Mouse (Mus musculus) heart, embryonic 12.5 days (tissue): ENCODE measurements around the gene Eefsec. TPM values are rescaled to one million over a fixed set of nuclear protein-coding genes. Genes with fewer than 3 reads are reported as not detected.

ENCODE experiments used
- ATAC-seq: fragments of 200-750 bp; cut with Nextera tagmentation; 2 replicates; pipeline ENCODE4 v1.8.0; 2017; ENCODE audit warnings: moderate TSS enrichment, moderate library complexity; ENCODE audit not compliant: insufficient number of reproducible peaks, low FRiP score
- H3K27ac ChIP-seq: fragments of 300-500 bp; sonication (generic); 2 replicates; pipeline ENCODE4 v1.5.1; 2016; ENCODE audit warnings: mild to moderate bottlenecking, moderate library complexity; ENCODE audit not compliant: poor library complexity, severe bottlenecking
- H3K27me3 ChIP-seq: fragments of 300-500 bp; sonication (generic); replicated peaks from 2 replicates; pipeline ENCODE4 v1.6.1; 2016; ENCODE audit warnings: mild to moderate bottlenecking, moderate library complexity
- H3K36me3 ChIP-seq: fragments of 300-500 bp; sonication (generic); 2 replicates; pipeline ENCODE4 v1.6.1; 2016; ENCODE audit warnings: mild to moderate bottlenecking, moderate library complexity
- H3K4me1 ChIP-seq: fragments of 300-500 bp; sonication (generic); replicated peaks from 2 replicates; pipeline ENCODE4 v1.6.1; 2016; ENCODE audit warnings: mild to moderate bottlenecking
- H3K4me2 ChIP-seq: fragments of 300-500 bp; sonication (generic); 2 replicates; pipeline ENCODE4 v1.6.1; 2016; ENCODE audit warnings: mild to moderate bottlenecking, moderate library complexity
- H3K4me3 ChIP-seq: fragments of 300-500 bp; sonication (generic); 2 replicates; pipeline ENCODE4 v1.5.1; 2016; ENCODE audit warnings: mild to moderate bottlenecking
- H3K9ac ChIP-seq: fragments of 300-500 bp; sonication (generic); 2 replicates; pipeline ENCODE4 v1.6.1; 2016; ENCODE audit warnings: mild to moderate bottlenecking, moderate library complexity
- H3K9me3 ChIP-seq: fragments of 300-500 bp; sonication (generic); replicated peaks from 2 replicates; pipeline ENCODE4 v1.6.1; 2016; ENCODE audit warnings: mild to moderate bottlenecking, moderate library complexity
- WGBS: fragments of 180-500 bp; shearing (Covaris S2); methylation state at CpG from one replicate; pipeline ENCODE4 v1.1.7; 2016; 5-methylcytosine and 5-hydroxymethylcytosine counted together
- polyA plus RNA-seq: library from polyadenylated mRNA; unstranded; fragments of >200 nt; fragmentation: Nextera tagmentation; extraction: Ambion mirVana; gene quantifications from 2 replicates; pipeline ENCODE4 v1.2.1, GENCODE M21; 2016

Gene Eefsec
- polyA plus RNA-seq, 1 experiment from 2014 or later = 18.5 TPM

- no peaks in the 10 kb centered on the region for H3K9me3 ChIP-seq
- H3K27me3 ChIP-seq = peaks cover 46% of the 10 kb centered on the region
- no peak overlapping the region for H3K4me2 ChIP-seq
- ATAC-seq = no peak
- no peak overlapping the region for H3K4me3 ChIP-seq
- H3K36me3 ChIP-seq = peaks cover 4% of the 10 kb centered on the region; the same call in 1 of the 2 replicates
- no peak overlapping the region for H3K9ac ChIP-seq
- H3K27ac ChIP-seq = no peak overlapping the region
- 88% methylated on average over 3 of the region's 3 CpGs for WGBS
- peaks cover 26% of the 10 kb centered on the region for H3K4me1 ChIP-seq
Observed at GRCm38 (mm10) chr6:88208321-88208720, 238.0 kb downstream of the Eefsec start.

- H3K4me3 ChIP-seq = no peak overlapping the region
- H3K9me3 ChIP-seq = no peaks in the 10 kb centered on the region
- H3K36me3 ChIP-seq = peaks cover 4% of the 10 kb centered on the region; the same call in 1 of the 2 replicates
- peaks cover 34% of the 10 kb centered on the region for H3K4me1 ChIP-seq
- H3K4me2 ChIP-seq = no peak overlapping the region
- 84% methylated on average over 10 of the region's 10 CpGs for WGBS
- no peak for ATAC-seq
- no peak overlapping the region for H3K9ac ChIP-seq
- H3K27me3 ChIP-seq = peaks cover 49% of the 10 kb centered on the region
- no peak overlapping the region for H3K27ac ChIP-seq
Observed at GRCm38 (mm10) chr6:88207403-88208033, 238.8 kb downstream of the Eefsec start.

Other genes starting within 250 kb of the Eefsec start
- gene Dnajb8, start 224.3 kb downstream of the Eefsec start, polyA plus RNA-seq = not detected in 2 replicates
- gene Ruvbl1, start 18.9 kb upstream of the Eefsec start, polyA plus RNA-seq = 75.7 and 80.2 TPM in 2 replicates
- 206 and 209 TPM in 2 replicates for gene Sec61a1, start 72.4 kb upstream of the Eefsec start, polyA plus RNA-seq
- 11.3 and 13.6 TPM in 2 replicates for gene Kbtbd12, start 191.4 kb upstream of the Eefsec start, polyA plus RNA-seq